8 mouse cellular contexts compared by ENCODE assay signal in the genomic region with DNA sequence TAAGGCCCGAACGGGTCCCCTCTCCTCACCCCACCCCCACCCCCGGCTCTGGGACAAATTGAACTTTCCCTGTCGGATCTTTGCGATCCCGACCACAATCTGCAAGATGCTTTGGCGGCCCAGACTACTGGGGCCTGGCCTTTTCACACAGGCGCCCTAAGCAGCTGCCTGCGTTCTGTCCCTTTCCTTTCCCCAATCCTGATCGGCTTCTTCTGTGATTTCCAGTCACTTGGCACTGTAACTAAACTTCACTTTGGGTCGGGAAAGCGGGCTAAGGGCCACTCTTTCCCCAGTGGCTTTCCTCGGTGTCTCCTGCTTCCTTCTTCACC. TPM values are rescaled to one million over a fixed set of nuclear protein-coding genes. Genes with fewer than 3 reads are reported as not detected.
DNase-seq lines count a peak whose midpoint lies in the region; ATAC-seq and TF ChIP-seq lines count a peak whose summit lies in the region.

No protein-coding gene starts in this region.

- H3K4me3 ChIP-seq in kidney, embryonic 15.5 days (replicated peaks): peak overlapping the region; percentile 93
- peak overlapping the region; percentile 99 for H3K4me3 ChIP-seq in bone marrow, adult 2 months (replicated peaks; ENCODE audit: control insufficient read depth, low read depth, low read length)
- H3K4me3 ChIP-seq in hindbrain, embryonic 11.5 days (ENCODE audit: low read depth, low read length): peak overlapping the region; percentile 65
- peak overlapping the region; percentile 78 for H3K4me3 ChIP-seq in midbrain, embryonic 11.5 days (ENCODE audit: low read depth, low read length)

- H3K4me2 ChIP-seq in kidney, embryonic 15.5 days: peak overlapping the region; percentile 86
- H3K4me2 ChIP-seq in hindbrain, embryonic 11.5 days (replicated peaks; ENCODE audit: low read depth, low read length): peak overlapping the region; percentile 78
- H3K4me2 ChIP-seq in midbrain, embryonic 11.5 days: peak overlapping the region; percentile 86

- under 1% methylated on average over 13 of the region's 13 CpGs for WGBS in kidney, embryonic 15.5 days
- under 1% methylated on average over 13 of the region's 13 CpGs for WGBS in bone marrow, adult 2 months
- WGBS in hindbrain, embryonic 11.5 days: under 1% methylated on average over 13 of the region's 13 CpGs
- WGBS in midbrain, embryonic 11.5 days: 1% methylated on average over 13 of the region's 13 CpGs

- no peak for DNase-seq in kidney, adult 8-10 months
- DNase-seq in hindbrain, embryonic 11.5 days (ENCODE audit: low spot score): peak; percentile 61
- no peak for DNase-seq in midbrain, embryonic 11.5 days (ENCODE audit: low spot score, missing footprints)
- no peak for DNase-seq in spleen, postnatal 10 days (ENCODE audit: low spot score in 2 of 2)

- peak overlapping the region; percentile 91 for H3K9ac ChIP-seq in kidney, embryonic 15.5 days
- H3K9ac ChIP-seq in hindbrain, embryonic 11.5 days (ENCODE audit: low read depth, low read length): peak overlapping the region; percentile 80
- peak overlapping the region; percentile 87 for H3K9ac ChIP-seq in midbrain, embryonic 11.5 days (ENCODE audit: low read length)

- H3K27ac ChIP-seq in kidney, embryonic 15.5 days: peak overlapping the region; percentile 98
- peak overlapping the region; percentile 96 for H3K27ac ChIP-seq in bone marrow, adult 2 months (ENCODE audit: control insufficient read depth, insufficient read depth, low read depth, low read length, poor library complexity)
- peak overlapping the region; percentile 92 for H3K27ac ChIP-seq in hindbrain, embryonic 11.5 days (ENCODE audit: low read depth, low read length)
- H3K27ac ChIP-seq in midbrain, embryonic 11.5 days (ENCODE audit: low read depth, low read length): peak overlapping the region; percentile 97

- peaks cover 21% of the 10 kb centered on the region for H3K36me3 ChIP-seq in kidney, embryonic 15.5 days
- H3K36me3 ChIP-seq in hindbrain, embryonic 11.5 days (ENCODE audit: control insufficient read depth, insufficient read depth, low read length): no peaks in the 10 kb centered on the region
- no peaks in the 10 kb centered on the region; the same call in 1 of the 2 replicates for H3K36me3 ChIP-seq in midbrain, embryonic 11.5 days (ENCODE audit: control insufficient read depth, insufficient read depth, low read length)

- no peak for TF ChIP-seq CTCF in bone marrow, adult 2 months (IDR thresholded peaks at IDR 0.05; ENCODE audit: control insufficient read depth, insufficient read depth, low read length)

- peaks cover 45% of the 10 kb centered on the region for H3K4me1 ChIP-seq in kidney, embryonic 15.5 days
- peaks cover 8% of the 10 kb centered on the region for H3K4me1 ChIP-seq in bone marrow, adult 2 months (ENCODE audit: control insufficient read depth, insufficient read depth, low read length)
- H3K4me1 ChIP-seq in hindbrain, embryonic 11.5 days (replicated peaks; ENCODE audit: control insufficient read depth, insufficient read depth, low read length): peaks cover 13% of the 10 kb centered on the region
- H3K4me1 ChIP-seq in midbrain, embryonic 11.5 days (ENCODE audit: control insufficient read depth, insufficient read depth, low read length): peaks cover 37% of the 10 kb centered on the region

- TF ChIP-seq POLR2A in bone marrow, adult 2 months (IDR thresholded peaks at IDR 0.05; ENCODE audit: borderline replicate concordance, control insufficient read depth, low read depth, low read length): no peak

- no peak for ATAC-seq in kidney, embryonic 15.5 days (replicated peaks; ENCODE audit: low FRiP score)
- ATAC-seq in hindbrain, embryonic 11.5 days (ENCODE audit: low FRiP score): 0 out of 2 replicates have a peak, but pooled peaks have one; percentile 0
- peak; percentile 1; the same call in 1 of the 2 replicates for ATAC-seq in midbrain, embryonic 11.5 days (ENCODE audit: low FRiP score)
- ATAC-seq in cerebellum, adult (ENCODE audit: insufficient number of reproducible peaks, low FRiP score, low TSS enrichment): no peak
- ATAC-seq in activated CD4-positive, CD25-positive, alpha-beta regulatory T cell, adult 4 months: no peak

- no peaks in the 10 kb centered on the region for H3K9me3 ChIP-seq in kidney, embryonic 15.5 days (replicated peaks)
- no peaks in the 10 kb centered on the region for H3K9me3 ChIP-seq in hindbrain, embryonic 11.5 days (ENCODE audit: control insufficient read depth, low read length)
- no peaks in the 10 kb centered on the region for H3K9me3 ChIP-seq in midbrain, embryonic 11.5 days (ENCODE audit: control insufficient read depth, low read length)

- H3K27me3 ChIP-seq in kidney, embryonic 15.5 days: no peaks in the 10 kb centered on the region
- H3K27me3 ChIP-seq in hindbrain, embryonic 11.5 days (ENCODE audit: control insufficient read depth, insufficient read depth, low read length): no peaks in the 10 kb centered on the region
- no peaks in the 10 kb centered on the region; the same call in 1 of the 2 replicates for H3K27me3 ChIP-seq in midbrain, embryonic 11.5 days (ENCODE audit: control insufficient read depth, insufficient read depth, low read length)

RNA-seq across cellular contexts. Expression of gene Bysl, which starts 17.5 kb away (rescaled TPM):
- polyA plus RNA-seq in kidney, embryonic 15.5 days (2015; fragmentation: Nextera tagmentation; extraction: Ambion mirVana): 23.8 and 26.5 TPM in 2 replicates
- 5.8 and 9.5 TPM in 2 replicates for polyA plus RNA-seq in bone marrow, adult 2 months (2011; ENCODE audit: insufficient read depth, insufficient read length, low replicate concordance, missing spikeins)
- 30.8 and 31.0 TPM in 2 replicates for polyA plus RNA-seq in hindbrain, embryonic 11.5 days (2014; fragmentation: Nextera tagmentation; extraction: Ambion mirVana)
- 29.6 and 30.4 TPM in 2 replicates for polyA plus RNA-seq in midbrain, embryonic 11.5 days (2014; fragmentation: Nextera tagmentation; extraction: Ambion mirVana)
- polyA plus RNA-seq in activated CD4-positive, CD25-positive, alpha-beta regulatory T cell, adult 4 months (2017; shearing (Covaris generic)): 10 to 100 TPM in 1 of 2 experiments, 1 to 10 TPM in 1; 6.6 to 10.8 TPM

RNA-seq across cellular contexts. Expression of gene Med20, which starts 17.6 kb away (rescaled TPM):
- polyA plus RNA-seq in kidney, embryonic 15.5 days (2015; fragmentation: Nextera tagmentation; extraction: Ambion mirVana): 45.7 TPM in 2 replicates
- 18.0 and 21.2 TPM in 2 replicates for polyA plus RNA-seq in bone marrow, adult 2 months (2011; ENCODE audit: insufficient read depth, insufficient read length, low replicate concordance, missing spikeins)
- polyA plus RNA-seq in hindbrain, embryonic 11.5 days (2014; fragmentation: Nextera tagmentation; extraction: Ambion mirVana): 44.6 and 44.8 TPM in 2 replicates
- 39.0 and 41.2 TPM in 2 replicates for polyA plus RNA-seq in midbrain, embryonic 11.5 days (2014; fragmentation: Nextera tagmentation; extraction: Ambion mirVana)
- 10 to 100 TPM; 23.6 to 30.0 TPM for polyA plus RNA-seq in activated CD4-positive, CD25-positive, alpha-beta regulatory T cell, adult 4 months (2017; shearing (Covaris generic))

RNA-seq across cellular contexts. Expression of gene Gm20517, which starts 17.6 kb away (rescaled TPM):
- polyA plus RNA-seq in kidney, embryonic 15.5 days (2015; fragmentation: Nextera tagmentation; extraction: Ambion mirVana): 0.81 and 1.4 TPM in 2 replicates
- 3.0 and 5.1 TPM in 2 replicates for polyA plus RNA-seq in bone marrow, adult 2 months (2011; ENCODE audit: insufficient read depth, insufficient read length, low replicate concordance, missing spikeins)
- 1.3 and 1.7 TPM in 2 replicates for polyA plus RNA-seq in hindbrain, embryonic 11.5 days (2014; fragmentation: Nextera tagmentation; extraction: Ambion mirVana)
- 1.4 and 1.8 TPM in 2 replicates for polyA plus RNA-seq in midbrain, embryonic 11.5 days (2014; fragmentation: Nextera tagmentation; extraction: Ambion mirVana)
- 1 to 10 TPM in 1 of 2 experiments, under 1 TPM in 1; 0.89 to 1.1 TPM for polyA plus RNA-seq in activated CD4-positive, CD25-positive, alpha-beta regulatory T cell, adult 4 months (2017; shearing (Covaris generic))

RNA-seq across cellular contexts. Expression of gene Usp49, which starts 36.7 kb away (rescaled TPM):
- 4.6 and 5.0 TPM in 2 replicates for polyA plus RNA-seq in kidney, embryonic 15.5 days (2015; fragmentation: Nextera tagmentation; extraction: Ambion mirVana)
- polyA plus RNA-seq in bone marrow, adult 2 months (2011; ENCODE audit: insufficient read depth, insufficient read length, low replicate concordance, missing spikeins): 9.3 and 10.3 TPM in 2 replicates
- 8.7 and 9.1 TPM in 2 replicates for polyA plus RNA-seq in hindbrain, embryonic 11.5 days (2014; fragmentation: Nextera tagmentation; extraction: Ambion mirVana)
- 6.3 and 8.0 TPM in 2 replicates for polyA plus RNA-seq in midbrain, embryonic 11.5 days (2014; fragmentation: Nextera tagmentation; extraction: Ambion mirVana)
- under 1 TPM; 0.60 to 0.71 TPM for polyA plus RNA-seq in activated CD4-positive, CD25-positive, alpha-beta regulatory T cell, adult 4 months (2017; shearing (Covaris generic))

Comparison
In these comparisons a context has a peak if more than half of its experiments do, and no peak if none do; other contexts are left out.
1. ATAC-seq: peak in hindbrain, embryonic 11.5 days (single experiment) and midbrain, embryonic 11.5 days (single experiment); none in kidney, embryonic 15.5 days (single experiment), cerebellum, adult (single experiment) and activated CD4-positive, CD25-positive, alpha-beta regulatory T cell, adult 4 months (single experiment).
2. Peak in every context shown above with its lines, with median percentiles within 50 percentile points of each other: H3K27ac ChIP-seq, H3K4me2 ChIP-seq, H3K4me3 ChIP-seq and H3K9ac ChIP-seq.